Mouse (Mus musculus): Measurements from ENCODE around the gene Pla2g12a.

Gene Pla2g12a

GRCm38 (mm10) chr3:129898886-129899285, 20.5 kb downstream of the Pla2g12a start:
- DNase-seq (ENCODE audit: low spot score), result no peak

GRCm38 (mm10) chr3:129901271-129901809, 22.9 kb downstream of the Pla2g12a start, which contains the start of gene Casp6:
Casp6 (plus strand) TSS chr3:129901425.
- peak; percentile 95 for DNase-seq (ENCODE audit: low spot score)

- DNase-seq (ENCODE audit: low spot score), result no peak
Observed at GRCm38 (mm10) chr3:129903369-129903768, 25.0 kb downstream of the Pla2g12a start.

- DNase-seq (ENCODE audit: low spot score), result no peak
Observed at GRCm38 (mm10) chr3:129903866-129904265, 25.5 kb downstream of the Pla2g12a start.

GRCm38 (mm10) chr3:129904381-129905132, 26.2 kb downstream of the Pla2g12a start:
- DNase-seq (ENCODE audit: low spot score), result no peak

GRCm38 (mm10) chr3:129912025-129912424, 33.6 kb downstream of the Pla2g12a start:
- no peak for DNase-seq (ENCODE audit: low spot score)

GRCm38 (mm10) chr3:129913241-129913640, 34.8 kb downstream of the Pla2g12a start:
- no peak for DNase-seq (ENCODE audit: low spot score)

GRCm38 (mm10) chr3:129917424-129917823, 39.0 kb downstream of the Pla2g12a start:
- no peak for DNase-seq (ENCODE audit: low spot score)

- peak; percentile 39 for DNase-seq (ENCODE audit: low spot score)
Observed at GRCm38 (mm10) chr3:129918434-129918833, 40.0 kb downstream of the Pla2g12a start.

GRCm38 (mm10) chr3:129923581-129923980, 45.2 kb downstream of the Pla2g12a start:
- DNase-seq (ENCODE audit: low spot score), result no peak

GRCm38 (mm10) chr3:129925861-129926260, 47.5 kb downstream of the Pla2g12a start:
- DNase-seq (ENCODE audit: low spot score), result no peak

- no peak for DNase-seq (ENCODE audit: low spot score)
Observed at GRCm38 (mm10) chr3:129930213-129930778, 51.9 kb downstream of the Pla2g12a start.

GRCm38 (mm10) chr3:129932443-129932842, 54.0 kb downstream of the Pla2g12a start:
- DNase-seq (ENCODE audit: low spot score), result no peak

- DNase-seq (ENCODE audit: low spot score), result no peak
Observed at GRCm38 (mm10) chr3:129936561-129936960, 58.2 kb downstream of the Pla2g12a start.

- DNase-seq (ENCODE audit: low spot score), result no peak
Observed at GRCm38 (mm10) chr3:129937848-129938247, 59.4 kb downstream of the Pla2g12a start.

GRCm38 (mm10) chr3:129939058-129939457, 60.7 kb downstream of the Pla2g12a start:
- DNase-seq (ENCODE audit: low spot score), result no peak

GRCm38 (mm10) chr3:129940780-129941179, 62.4 kb downstream of the Pla2g12a start:
- DNase-seq (ENCODE audit: low spot score), result no peak

- no peak for DNase-seq (ENCODE audit: low spot score)
Observed at GRCm38 (mm10) chr3:129941291-129941690, 62.9 kb downstream of the Pla2g12a start.

- no peak for DNase-seq (ENCODE audit: low spot score)
Observed at GRCm38 (mm10) chr3:129943813-129944212, 65.4 kb downstream of the Pla2g12a start.

Data from yolk sac, embryonic 10.5 days (tissue).